Mouse (Mus musculus) intestine, embryonic 14.5 days (tissue): Measurements from ENCODE around the gene Dnajb11. TPM values are rescaled to one million over a fixed set of nuclear protein-coding genes. Genes with fewer than 3 reads are reported as not detected.

Experiments used
- polyA plus RNA-seq: library from polyadenylated mRNA; unstranded; fragments of >200 nt; fragmentation: Nextera tagmentation; extraction: Ambion mirVana; gene quantifications from 2 replicates; pipeline ENCODE4 v1.2.1, GENCODE M21; 2014

Gene Dnajb11
- polyA plus RNA-seq, 1 experiment from 2014 or later, result 94.1 TPM

Other genes starting within 250 kb of the Dnajb11 start
- gene Dgkg, start 200.6 kb upstream of the Dnajb11 start, polyA plus RNA-seq, result 3.2 and 3.5 TPM in 2 replicates
- not detected in 2 replicates for gene Crygs, start 46.3 kb upstream of the Dnajb11 start, polyA plus RNA-seq
- gene Tbccd1, start 176 bp upstream of the Dnajb11 start, polyA plus RNA-seq, result 28.9 and 31.9 TPM in 2 replicates
- 0.36 and 0.43 TPM in 2 replicates for gene Ahsg, start 33.4 kb downstream of the Dnajb11 start, polyA plus RNA-seq
- gene Fetub, start 60.5 kb downstream of the Dnajb11 start, polyA plus RNA-seq, result not detected in 2 replicates
- gene Hrg, start 93.2 kb downstream of the Dnajb11 start, polyA plus RNA-seq, result 0.13 TPM in 1 of 2 replicates, not detected in the other
- gene Kng2, start 171.6 kb downstream of the Dnajb11 start, polyA plus RNA-seq, result not detected in 2 replicates
- not detected in 2 replicates for gene Kng1, start 200.0 kb downstream of the Dnajb11 start, polyA plus RNA-seq
- gene Eif4a2, start 249.6 kb downstream of the Dnajb11 start, polyA plus RNA-seq, result 218 and 243 TPM in 2 replicates